Mouse (Mus musculus) neural tube, embryonic 14.5 days (tissue): ENCODE results near the gene Hnrnpa3. TPM values are rescaled to one million over a fixed set of nuclear protein-coding genes. Genes with fewer than 3 reads are reported as not detected.

Experiments
- ATAC-seq: fragments of 200-750 bp; cut with Nextera tagmentation; 2 replicates; pipeline ENCODE4 v1.8.0; 2017; ENCODE audit warnings: low read depth, mild to moderate bottlenecking, moderate TSS enrichment, moderate library complexity
- H3K27ac ChIP-seq: fragments of 300-500 bp; sonication (generic); 2 replicates; pipeline ENCODE4 v1.5.1; 2014; ENCODE audit warnings: low read depth, mild to moderate bottlenecking, control low read depth, low read length, moderate library complexity, mixed read lengths
- H3K27me3 ChIP-seq: fragments of 300-500 bp; sonication (generic); 2 replicates; pipeline ENCODE4 v1.6.1; 2014; ENCODE audit warnings: low read length; ENCODE audit not compliant: control insufficient read depth, insufficient read depth
- H3K36me3 ChIP-seq: fragments of 300-500 bp; sonication (generic); 2 replicates; pipeline ENCODE4 v1.6.1; 2014; ENCODE audit warnings: low read length, mixed read lengths; ENCODE audit not compliant: control insufficient read depth, insufficient read depth
- H3K4me1 ChIP-seq: fragments of 300-500 bp; sonication (generic); 2 replicates; pipeline ENCODE4 v1.6.1; 2014; ENCODE audit warnings: low read length; ENCODE audit not compliant: control insufficient read depth, insufficient read depth
- H3K4me2 ChIP-seq: fragments of 300-500 bp; sonication (generic); 2 replicates; pipeline ENCODE4 v1.6.1; 2014; ENCODE audit warnings: mild to moderate bottlenecking, low read depth, low read length, control low read depth
- H3K4me3 ChIP-seq: fragments of 300-500 bp; sonication (generic); 2 replicates; pipeline ENCODE4 v1.5.1; 2014; ENCODE audit warnings: low read depth, low read length, control low read depth, mixed read lengths
- H3K9ac ChIP-seq: fragments of 300-500 bp; sonication (generic); replicated peaks from 2 replicates; pipeline ENCODE4 v1.6.1; 2014; ENCODE audit warnings: low read depth, mild to moderate bottlenecking, control low read depth, low read length, mixed read lengths
- H3K9me3 ChIP-seq: fragments of 300-500 bp; sonication (generic); 2 replicates; pipeline ENCODE4 v1.6.1; 2016; ENCODE audit warnings: low read length; ENCODE audit not compliant: control insufficient read depth
- WGBS: fragments of 180-500 bp; shearing (Covaris S2); extraction: QIAGEN DNeasy Blood & Tissue Kit; methylation state at CpG from one replicate; pipeline ENCODE4 v1.1.7; 2014; 5-methylcytosine and 5-hydroxymethylcytosine counted together
- polyA plus RNA-seq: library from polyadenylated mRNA; unstranded; fragments of >200 nt; fragmentation: Nextera tagmentation; extraction: Ambion mirVana; gene quantifications from 2 replicates; pipeline ENCODE4 v1.2.1, GENCODE M21; 2014

Gene Hnrnpa3
- polyA plus RNA-seq, 1 experiment from 2014 or later = 130 TPM

GRCm38 (mm10) chr2:75682978-75683709, 24.1 kb downstream of the Hnrnpa3 start:
- Histone ChIP-seq H3K4me3 (no peak overlapping the region), H3K4me1 (no peaks in the 10 kb centered on the region), H3K4me2 (no peak overlapping the region), H3K27me3 (no peaks in the 10 kb centered on the region), H3K27ac (no peak overlapping the region), H3K9ac (no peak overlapping the region), H3K36me3 (no peaks in the 10 kb centered on the region), H3K9me3 (no peaks in the 10 kb centered on the region)
- 73% methylated on average over 15 of the region's 15 CpGs for WGBS
- no peak for ATAC-seq

- H3K4me1 ChIP-seq = no peaks in the 10 kb centered on the region
- ATAC-seq = no peak
- no peaks in the 10 kb centered on the region for H3K27me3 ChIP-seq
- WGBS = 69% methylated on average over 3 of the region's 3 CpGs
- no peak overlapping the region for H3K4me3 ChIP-seq
- H3K36me3 ChIP-seq = no peaks in the 10 kb centered on the region
- H3K4me2 ChIP-seq = no peak overlapping the region
- no peak overlapping the region for H3K27ac ChIP-seq
- H3K9ac ChIP-seq = no peak overlapping the region
- H3K9me3 ChIP-seq = no peaks in the 10 kb centered on the region
Measured at GRCm38 (mm10) chr2:75684526-75684925, 25.5 kb downstream of the Hnrnpa3 start.

DNA sequence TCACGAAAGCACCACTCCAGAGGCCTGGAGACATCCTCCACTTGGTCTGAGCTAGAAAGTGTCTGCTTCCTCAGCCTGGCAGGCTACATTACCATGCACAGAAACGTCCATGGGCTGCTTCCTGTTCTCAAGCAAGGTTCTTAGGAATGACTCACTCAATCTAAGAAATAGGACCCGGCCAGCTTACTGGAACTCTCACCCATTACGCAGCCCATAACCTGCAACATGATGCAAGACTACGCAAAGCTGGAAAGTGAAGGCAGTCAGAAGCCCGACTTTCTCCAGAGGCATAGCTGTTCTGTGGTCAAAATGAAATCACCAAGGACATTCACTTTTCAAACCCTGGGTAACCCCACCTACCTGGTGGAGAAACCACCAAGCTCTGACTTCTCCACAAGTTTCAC, 26.4 kb downstream of the Hnrnpa3 start:
- Histone ChIP-seq H3K4me1 (no peaks in the 10 kb centered on the region), H3K9me3 (no peaks in the 10 kb centered on the region), H3K36me3 (no peaks in the 10 kb centered on the region), H3K9ac (no peak overlapping the region), H3K27me3 (no peaks in the 10 kb centered on the region), H3K4me3 (no peak overlapping the region), H3K4me2 (no peak overlapping the region), H3K27ac (no peak overlapping the region)
- no peak for ATAC-seq
- WGBS = 88% methylated on average over 6 of the region's 6 CpGs

- ATAC-seq = no peak
- no peak overlapping the region for H3K9ac ChIP-seq
- H3K4me1 ChIP-seq = no peaks in the 10 kb centered on the region
- H3K4me3 ChIP-seq = no peak overlapping the region
- 92% methylated on average over 10 of the region's 10 CpGs for WGBS
- H3K36me3 ChIP-seq = no peaks in the 10 kb centered on the region
- H3K27ac ChIP-seq = no peak overlapping the region
- H3K27me3 ChIP-seq = no peaks in the 10 kb centered on the region
- no peak overlapping the region for H3K4me2 ChIP-seq
- no peaks in the 10 kb centered on the region for H3K9me3 ChIP-seq
Measured at GRCm38 (mm10) chr2:75687040-75687749, 28.1 kb downstream of the Hnrnpa3 start.

DNA sequence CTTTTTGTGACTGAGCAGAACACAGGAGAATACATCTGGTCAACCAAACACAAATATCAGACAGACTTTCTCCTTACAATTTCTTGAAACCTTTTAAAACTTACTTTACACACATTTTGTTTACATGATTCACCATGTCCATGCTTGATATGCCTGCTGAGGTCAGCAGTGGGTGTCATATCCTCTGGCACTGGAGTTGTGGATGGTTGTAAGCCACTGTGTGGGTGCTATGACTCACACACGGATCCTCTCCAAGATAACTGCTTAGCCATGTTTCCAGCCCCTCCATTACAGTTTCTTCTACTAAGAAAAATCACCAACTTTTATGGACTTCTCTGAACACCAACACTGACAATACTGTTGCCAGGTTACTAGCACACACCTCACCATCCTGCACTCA, 29.8 kb downstream of the Hnrnpa3 start:
- Histone ChIP-seq H3K9me3 (no peaks in the 10 kb centered on the region), H3K27me3 (no peaks in the 10 kb centered on the region), H3K4me1 (no peaks in the 10 kb centered on the region), H3K27ac (no peak overlapping the region), H3K36me3 (no peaks in the 10 kb centered on the region), H3K4me3 (no peak overlapping the region), H3K4me2 (no peak overlapping the region), H3K9ac (no peak overlapping the region)
- no peak for ATAC-seq
- WGBS = 93% methylated on average over 1 of the region's 1 CpGs

GRCm38 (mm10) chr2:75689482-75690158, 30.6 kb downstream of the Hnrnpa3 start:
- 87% methylated on average over 10 of the region's 10 CpGs for WGBS
- H3K4me1 ChIP-seq = no peaks in the 10 kb centered on the region
- H3K4me2 ChIP-seq = no peak overlapping the region
- H3K36me3 ChIP-seq = no peaks in the 10 kb centered on the region
- no peaks in the 10 kb centered on the region for H3K9me3 ChIP-seq
- no peak overlapping the region for H3K9ac ChIP-seq
- H3K27ac ChIP-seq = no peak overlapping the region
- H3K27me3 ChIP-seq = no peaks in the 10 kb centered on the region
- no peak for ATAC-seq
- no peak overlapping the region for H3K4me3 ChIP-seq

DNA sequence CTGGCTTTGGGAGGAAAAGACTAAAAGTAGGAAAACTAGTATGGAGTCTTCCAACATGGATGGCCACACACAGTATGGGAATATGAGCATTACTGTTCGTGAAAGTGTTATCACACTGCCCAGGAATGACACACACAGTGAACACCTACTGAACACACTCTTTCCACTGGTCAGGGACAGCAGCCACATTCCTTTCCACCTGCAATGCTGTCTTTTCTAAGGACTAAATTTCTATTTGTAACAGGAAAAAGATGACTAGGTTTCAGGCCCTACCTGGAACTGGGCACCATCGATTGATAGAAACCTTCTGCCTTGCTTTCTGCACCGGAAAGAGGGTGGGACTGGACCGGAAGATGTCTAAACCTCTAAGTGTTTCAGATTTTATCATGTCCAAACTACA, 31.6 kb downstream of the Hnrnpa3 start:
- Histone ChIP-seq H3K4me2 (no peak overlapping the region), H3K9ac (no peak overlapping the region), H3K27me3 (no peaks in the 10 kb centered on the region), H3K27ac (no peak overlapping the region), H3K9me3 (no peaks in the 10 kb centered on the region), H3K4me3 (no peak overlapping the region), H3K36me3 (no peaks in the 10 kb centered on the region), H3K4me1 (no peaks in the 10 kb centered on the region)
- WGBS = 95% methylated on average over 4 of the region's 4 CpGs
- no peak for ATAC-seq

- 84% methylated on average over 8 of the region's 8 CpGs for WGBS
- H3K27me3 ChIP-seq = no peaks in the 10 kb centered on the region
- H3K4me2 ChIP-seq = no peak overlapping the region
- no peak overlapping the region for H3K27ac ChIP-seq
- no peaks in the 10 kb centered on the region for H3K36me3 ChIP-seq
- no peaks in the 10 kb centered on the region for H3K4me1 ChIP-seq
- H3K9me3 ChIP-seq = no peaks in the 10 kb centered on the region
- H3K9ac ChIP-seq = no peak overlapping the region
- no peak overlapping the region for H3K4me3 ChIP-seq
- no peak for ATAC-seq
Measured at GRCm38 (mm10) chr2:75691316-75691715, 32.3 kb downstream of the Hnrnpa3 start.

GRCm38 (mm10) chr2:75692369-75692768, 33.3 kb downstream of the Hnrnpa3 start:
- no peaks in the 10 kb centered on the region for H3K4me1 ChIP-seq
- H3K4me2 ChIP-seq = no peak overlapping the region
- no peak overlapping the region for H3K4me3 ChIP-seq
- no peaks in the 10 kb centered on the region for H3K36me3 ChIP-seq
- ATAC-seq = no peak
- WGBS = 91% methylated on average over 6 of the region's 6 CpGs
- no peaks in the 10 kb centered on the region for H3K9me3 ChIP-seq
- H3K9ac ChIP-seq = no peak overlapping the region
- H3K27me3 ChIP-seq = no peaks in the 10 kb centered on the region
- H3K27ac ChIP-seq = no peak overlapping the region
